Mouse (Mus musculus): ENCODE results near the gene Atp2b4. TPM values are rescaled to one million over a fixed set of nuclear protein-coding genes. Genes with fewer than 3 reads are reported as not detected.
"Not testable (repeated sequence)": the region's sequence is repeated elsewhere in the genome, so short reads cannot be mapped to it uniquely, and the experiment has no call there.

The Atp2b4 gene
- polyA plus RNA-seq, 1 experiment: 11.3 TPM

DNA sequence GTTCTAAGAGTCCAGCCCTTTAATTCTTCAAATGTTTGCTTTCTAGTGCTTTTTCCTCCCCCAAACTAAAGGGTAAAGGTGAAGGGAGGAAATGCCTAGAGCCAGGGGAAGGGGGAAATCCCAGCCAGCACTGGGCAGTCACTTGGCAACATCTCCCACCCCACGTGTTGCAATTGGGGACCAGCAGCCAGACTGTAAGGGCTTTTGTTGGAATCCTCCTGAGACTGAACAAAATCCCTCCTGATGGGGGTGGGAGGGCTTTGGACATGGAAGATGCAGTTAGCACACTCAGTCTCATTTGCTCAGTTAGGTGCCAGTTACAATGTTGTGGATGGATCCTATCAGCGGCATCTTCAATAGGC, 87.9 kb downstream of the Atp2b4 start:
- no peak for DNase-seq
- TF ChIP-seq CTCF (IDR thresholded peaks at IDR 0.05; ENCODE audit: insufficient read depth, low read length): no peak
- no peak for TF ChIP-seq POLR2A (IDR thresholded peaks at IDR 0.05; ENCODE audit: borderline replicate concordance, extremely low read depth, low read depth, low read length)
- Histone ChIP-seq H3K4me1 (ENCODE audit: control insufficient read depth, insufficient read depth, low read length) (no peaks in the 10 kb centered on the region), H3K4me3 (replicated peaks; ENCODE audit: extremely low read depth, low read depth, low read length) (no peak overlapping the region)
- 45% methylated on average over 2 of the region's 2 CpGs for WGBS

- no peak for TF ChIP-seq POLR2A (IDR thresholded peaks at IDR 0.05; ENCODE audit: borderline replicate concordance, extremely low read depth, low read depth, low read length)
- no peak for TF ChIP-seq CTCF (IDR thresholded peaks at IDR 0.05; ENCODE audit: insufficient read depth, low read length)
- Histone ChIP-seq H3K4me3 (replicated peaks; ENCODE audit: extremely low read depth, low read depth, low read length) (no peak overlapping the region), H3K4me1 (ENCODE audit: control insufficient read depth, insufficient read depth, low read length) (no peaks in the 10 kb centered on the region)
- 77% methylated on average over 12 of the region's 12 CpGs for WGBS
- DNase-seq: no peak
Measured at GRCm38 (mm10) chr1:133712288-133713008, 88.4 kb downstream of the Atp2b4 start.

DNA sequence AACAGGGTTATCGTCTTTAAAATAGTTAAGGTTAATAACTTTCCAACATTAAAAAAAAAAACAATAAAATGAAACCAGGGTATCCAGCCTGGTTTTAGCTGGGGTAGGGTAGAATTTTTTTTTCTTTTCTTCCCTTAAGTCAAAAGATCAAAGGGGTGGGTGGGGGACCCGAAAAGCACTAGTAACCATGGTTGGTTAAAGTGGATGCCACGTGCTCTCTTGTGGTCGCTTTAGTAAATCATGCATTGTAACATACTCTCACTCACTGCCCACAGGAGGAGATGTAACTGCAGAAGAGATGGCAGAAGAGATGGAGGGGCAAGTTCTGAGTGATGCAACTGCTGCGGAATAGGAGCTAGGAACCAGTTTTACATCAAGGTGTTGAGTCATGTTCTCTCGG, 89.5 kb downstream of the Atp2b4 start:
- H3K4me1 ChIP-seq (ENCODE audit: control insufficient read depth, insufficient read depth, low read length): no peaks in the 10 kb centered on the region
- H3K4me3 ChIP-seq (replicated peaks; ENCODE audit: extremely low read depth, low read depth, low read length): no peak overlapping the region
- WGBS: 60% methylated on average over 6 of the region's 6 CpGs
- TF ChIP-seq CTCF (IDR thresholded peaks at IDR 0.05; ENCODE audit: insufficient read depth, low read length) (no peak), POLR2A (IDR thresholded peaks at IDR 0.05; ENCODE audit: borderline replicate concordance, extremely low read depth, low read depth, low read length) (no peak)
- DNase-seq: no peak

GRCm38 (mm10) chr1:133710895-133711294, 89.9 kb downstream of the Atp2b4 start:
- no peak for TF ChIP-seq POLR2A (IDR thresholded peaks at IDR 0.05; ENCODE audit: borderline replicate concordance, extremely low read depth, low read depth, low read length)
- no peak for TF ChIP-seq CTCF (IDR thresholded peaks at IDR 0.05; ENCODE audit: insufficient read depth, low read length)
- no peaks in the 10 kb centered on the region for H3K4me1 ChIP-seq (ENCODE audit: control insufficient read depth, insufficient read depth, low read length)
- 63% methylated on average over 6 of the region's 6 CpGs for WGBS
- DNase-seq: no peak
- no peak overlapping the region for H3K4me3 ChIP-seq (replicated peaks; ENCODE audit: extremely low read depth, low read depth, low read length)

DNA sequence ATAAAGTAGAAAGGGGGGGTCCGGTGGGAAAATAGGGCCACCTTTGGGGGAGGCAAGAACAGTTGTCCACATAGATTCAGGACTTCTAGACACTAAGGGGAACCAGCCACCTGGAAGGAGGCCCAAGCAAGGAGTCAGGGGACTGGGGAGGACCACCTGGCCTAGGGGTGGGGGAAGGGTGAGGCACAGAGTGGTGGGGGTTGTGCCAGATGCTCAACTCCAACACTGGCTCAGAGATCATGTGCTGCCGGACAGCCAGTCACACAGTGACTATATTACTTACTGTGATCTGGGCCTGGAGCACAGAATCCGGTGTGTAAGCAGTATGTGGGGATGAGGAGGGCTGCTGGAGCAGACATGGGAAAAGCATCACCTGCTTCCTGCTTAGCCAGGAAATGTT, 91.5 kb downstream of the Atp2b4 start:
- no peak for DNase-seq
- Histone ChIP-seq H3K4me3 (replicated peaks; ENCODE audit: extremely low read depth, low read depth, low read length) (no peak overlapping the region), H3K4me1 (ENCODE audit: control insufficient read depth, insufficient read depth, low read length) (no peaks in the 10 kb centered on the region)
- 80% methylated on average over 3 of the region's 3 CpGs for WGBS
- TF ChIP-seq POLR2A (IDR thresholded peaks at IDR 0.05; ENCODE audit: borderline replicate concordance, extremely low read depth, low read depth, low read length): no peak

GRCm38 (mm10) chr1:133701824-133702223, 99.0 kb downstream of the Atp2b4 start:
- H3K4me1 ChIP-seq (ENCODE audit: control insufficient read depth, insufficient read depth, low read length); H3K4me3 ChIP-seq (replicated peaks; ENCODE audit: extremely low read depth, low read depth, low read length); DNase-seq: not testable (repeated sequence)
- WGBS: 5% methylated on average over 2 of the region's 2 CpGs
- TF ChIP-seq CTCF (IDR thresholded peaks at IDR 0.05; ENCODE audit: insufficient read depth, low read length): 0 out of 2 replicates have a peak, but pooled peaks have one; percentile 15

DNA sequence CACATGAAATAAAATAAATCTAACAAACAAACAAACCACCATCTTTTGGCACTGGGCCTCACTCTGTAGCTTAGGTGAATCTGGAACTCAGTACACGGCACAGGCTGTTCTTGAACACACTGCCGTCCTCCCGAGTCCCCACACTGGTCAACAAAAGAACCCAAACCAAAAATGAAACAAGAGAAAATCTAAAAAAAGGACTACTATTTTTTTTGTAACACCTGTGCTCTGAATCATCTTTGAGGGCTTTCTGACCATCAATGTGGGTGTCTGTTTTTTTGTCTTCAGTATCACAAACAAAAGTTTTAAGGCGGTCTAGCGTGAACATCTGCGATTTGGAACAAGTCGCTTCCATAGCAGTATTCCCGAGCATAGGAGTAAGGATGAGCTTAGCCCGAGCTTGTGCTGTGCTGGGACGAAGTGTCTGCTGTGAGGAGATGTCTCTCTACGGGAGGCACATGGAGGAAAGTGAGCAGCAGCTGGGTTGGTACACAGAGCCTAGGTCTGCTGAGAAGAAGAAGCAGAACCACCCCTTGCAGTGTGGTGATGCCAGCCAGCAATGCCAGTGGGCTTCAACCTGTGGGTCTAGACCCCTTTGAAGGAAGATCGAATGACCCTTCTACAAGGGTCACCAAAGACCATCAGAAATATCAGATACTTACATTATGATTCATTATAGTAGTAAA, 102.8 kb downstream of the Atp2b4 start:
- 91% methylated on average over 12 of the region's 12 CpGs for WGBS
- no peak for DNase-seq
- H3K4me3 ChIP-seq (replicated peaks; ENCODE audit: extremely low read depth, low read depth, low read length): no peak overlapping the region
- TF ChIP-seq CTCF (IDR thresholded peaks at IDR 0.05; ENCODE audit: insufficient read depth, low read length): no peak
- no peak for TF ChIP-seq POLR2A (IDR thresholded peaks at IDR 0.05; ENCODE audit: borderline replicate concordance, extremely low read depth, low read depth, low read length)
- peaks cover 5% of the 10 kb centered on the region; the same call in 1 of the 2 replicates for H3K4me1 ChIP-seq (ENCODE audit: control insufficient read depth, insufficient read depth, low read length)

GRCm38 (mm10) chr1:133695901-133696300, 104.9 kb downstream of the Atp2b4 start:
- 27% methylated on average over 7 of the region's 7 CpGs for WGBS
- DNase-seq: peak; percentile 76
- H3K4me3 ChIP-seq (replicated peaks; ENCODE audit: extremely low read depth, low read depth, low read length): no peak overlapping the region
- peaks cover 5% of the 10 kb centered on the region; the same call in 1 of the 2 replicates for H3K4me1 ChIP-seq (ENCODE audit: control insufficient read depth, insufficient read depth, low read length)
- TF ChIP-seq CTCF (IDR thresholded peaks at IDR 0.05; ENCODE audit: insufficient read depth, low read length) (no peak), POLR2A (IDR thresholded peaks at IDR 0.05; ENCODE audit: borderline replicate concordance, extremely low read depth, low read depth, low read length) (no peak)

GRCm38 (mm10) chr1:133694876-133695275, 106.0 kb downstream of the Atp2b4 start:
- TF ChIP-seq POLR2A (IDR thresholded peaks at IDR 0.05; ENCODE audit: borderline replicate concordance, extremely low read depth, low read depth, low read length) (no peak), CTCF (IDR thresholded peaks at IDR 0.05; ENCODE audit: insufficient read depth, low read length) (no peak)
- no peak for DNase-seq
- WGBS: 55% methylated on average over 1 of the region's 1 CpGs
- Histone ChIP-seq H3K4me1 (ENCODE audit: control insufficient read depth, insufficient read depth, low read length) (peaks cover 5% of the 10 kb centered on the region; the same call in 1 of the 2 replicates), H3K4me3 (replicated peaks; ENCODE audit: extremely low read depth, low read depth, low read length) (no peak overlapping the region)

GRCm38 (mm10) chr1:133694301-133694700, 106.5 kb downstream of the Atp2b4 start:
- TF ChIP-seq POLR2A (IDR thresholded peaks at IDR 0.05; ENCODE audit: borderline replicate concordance, extremely low read depth, low read depth, low read length): no peak
- no peak for TF ChIP-seq CTCF (IDR thresholded peaks at IDR 0.05; ENCODE audit: insufficient read depth, low read length)
- DNase-seq: no peak
- no peak overlapping the region for H3K4me3 ChIP-seq (replicated peaks; ENCODE audit: extremely low read depth, low read depth, low read length)
- 57% methylated on average over 1 of the region's 1 CpGs for WGBS
- peaks cover 5% of the 10 kb centered on the region; the same call in 1 of the 2 replicates for H3K4me1 ChIP-seq (ENCODE audit: control insufficient read depth, insufficient read depth, low read length)

Measured in lung, adult 2 months (tissue).